Mouse (Mus musculus) megakaryocyte, embryonic 14.5 days (primary cell): ENCODE measurements around the gene Arhgdia.

Experiments
- FLI1 ChIP-seq: IDR thresholded peaks from 2 replicates; pipeline ENCODE4 v1.6.1; 2012; ENCODE audit warnings: low read length, inconsistent platforms, mixed read lengths
- GATA1 ChIP-seq: IDR thresholded peaks from 3 replicates; pipeline ENCODE4 v1.6.1; 2012; ENCODE audit warnings: mixed read lengths, low read length, inconsistent platforms, borderline replicate concordance

- TF ChIP-seq FLI1 (no peak), GATA1 (no peak)
These were observed 4.0 kb downstream of the Arhgdia start for GRCm38 (mm10) chr11:120577211-120578023.
